Mouse (Mus musculus) ES-Bruce4 (cell line): ENCODE results near the gene RPS10-NUDT3.

Source experiments
- CTCF ChIP-seq: IDR thresholded peaks from one replicate; pipeline ENCODE4 v1.8.1; 2011; ENCODE audit warnings: low read depth, low read length
- EP300 ChIP-seq: IDR thresholded peaks from 2 replicates; pipeline ENCODE4 v1.6.1; 2011; ENCODE audit warnings: low read depth, low read length; ENCODE audit not compliant: insufficient read depth

- no peak for TF ChIP-seq CTCF
- TF ChIP-seq EP300, result no peak
These were observed 1.4 kb upstream of the RPS10-NUDT3 start, which contains the start of gene Rps10 for GRCm38 (mm10) chr17:27636132-27637020.
